Mouse (Mus musculus): ENCODE data around the gene Tjp2.
"Not testable (repeated sequence)": the region's sequence is repeated elsewhere in the genome, so short reads cannot be mapped to it uniquely, and the experiment has no call there.

Tjp2 gene

GRCm38 (mm10) chr19:24224500-24225304, at the start of gene Tjp2:
TSS of gene Tjp2 (minus strand) at chr19:24225030.
- in situ Hi-C loops (cut with MboI) = no loop called here

GRCm38 (mm10) chr19:24274281-24274680, 49.5 kb upstream of the Tjp2 start:
- in situ Hi-C loops (cut with MboI) = no loop called here

- in situ Hi-C loops (cut with MboI) = no loop called here
Observed at GRCm38 (mm10) chr19:24271746-24272426, 47.1 kb upstream of the Tjp2 start.

- in situ Hi-C loops (cut with MboI) = no loop called here
Observed at GRCm38 (mm10) chr19:24271326-24271725, 46.5 kb upstream of the Tjp2 start.

- in situ Hi-C loops (cut with MboI) = no loop called here
Observed at GRCm38 (mm10) chr19:24268531-24268930, 43.7 kb upstream of the Tjp2 start.

- in situ Hi-C loops (cut with MboI) = no loop called here
Observed at GRCm38 (mm10) chr19:24266046-24266830, 41.4 kb upstream of the Tjp2 start.

GRCm38 (mm10) chr19:24264991-24265390, 40.2 kb upstream of the Tjp2 start:
- in situ Hi-C loops (cut with MboI) = no loop called here

GRCm38 (mm10) chr19:24262736-24263135, 37.9 kb upstream of the Tjp2 start:
- in situ Hi-C loops (cut with MboI) = no loop called here

GRCm38 (mm10) chr19:24259390-24260351, 34.8 kb upstream of the Tjp2 start:
- in situ Hi-C loops (cut with MboI) = no loop called here

- in situ Hi-C loops (cut with MboI) = no loop called here
Observed at GRCm38 (mm10) chr19:24258368-24258767, 33.5 kb upstream of the Tjp2 start.

- in situ Hi-C loops (cut with MboI) = no loop called here
Observed at GRCm38 (mm10) chr19:24257962-24258361, 33.1 kb upstream of the Tjp2 start.

- in situ Hi-C loops (cut with MboI) = no loop called here
Observed at GRCm38 (mm10) chr19:24253657-24254260, 28.9 kb upstream of the Tjp2 start.

GRCm38 (mm10) chr19:24251869-24252268, 27.0 kb upstream of the Tjp2 start:
- in situ Hi-C loops (cut with MboI) = no loop called here

- in situ Hi-C loops (cut with MboI) = no loop called here
Observed at GRCm38 (mm10) chr19:24243340-24243739, 18.5 kb upstream of the Tjp2 start.

GRCm38 (mm10) chr19:24241799-24242546, 17.1 kb upstream of the Tjp2 start:
- in situ Hi-C loops (cut with MboI) = no loop called here

- in situ Hi-C loops (cut with MboI) = no loop called here
Observed at GRCm38 (mm10) chr19:24241271-24241670, 16.4 kb upstream of the Tjp2 start.

- in situ Hi-C loops (cut with MboI) = no loop called here
Observed at GRCm38 (mm10) chr19:24238011-24238410, 13.2 kb upstream of the Tjp2 start.

GRCm38 (mm10) chr19:24232356-24232755, 7.5 kb upstream of the Tjp2 start:
- in situ Hi-C loops (cut with MboI) = not testable (repeated sequence)

GRCm38 (mm10) chr19:24225305-24225696, 471 bp upstream of the Tjp2 start:
- in situ Hi-C loops (cut with MboI) = no loop called here

- in situ Hi-C loops (cut with MboI) = no loop called here
Observed at GRCm38 (mm10) chr19:24223851-24224251, 979 bp downstream of the Tjp2 start.
